Mouse (Mus musculus) leukemia stem cell, adult 10-12 weeks (primary cell): ENCODE measurements around the gene Lgsn. TPM values are rescaled to one million over a fixed set of nuclear protein-coding genes. Genes with fewer than 3 reads are reported as not detected.

Experiments used
- polyA plus RNA-seq: library from polyadenylated mRNA; stranded (reverse); fragments of >175 nt; gene quantifications from 2 replicates; pipeline ENCODE4 v1.2.3, GENCODE M21; 2012; ENCODE audit warnings: low replicate concordance

The Lgsn gene
- polyA plus RNA-seq, result not detected in 2 replicates

GRCm38 (mm10) chr1:31176101-31176500, at the start of gene Lgsn:
Gene Lgsn, plus strand, starts transcription at chr1:31176401.

GRCm38 (mm10) chr1:31222564-31222963, 46.4 kb downstream of the Lgsn start, which contains the start of the genes 4931428L18Rik and Pih1d3:
Gene 4931428L18Rik, minus strand, starts transcription at chr1:31222684.
Gene Pih1d3, plus strand, starts transcription at chr1:31222838.

Other genes starting within 250 kb of the Lgsn start
- not detected in 2 replicates for gene AC153137.1, start 198.4 kb upstream of the Lgsn start, polyA plus RNA-seq
- not detected in 2 replicates for gene 4931428L18Rik, start 46.3 kb downstream of the Lgsn start, polyA plus RNA-seq
- not detected in 2 replicates for gene Pih1d3, start 46.4 kb downstream of the Lgsn start, polyA plus RNA-seq